Mouse (Mus musculus): ENCODE measurements at regions not wholly inside any gene's neighbourhood (a gene's known extent, or its start where the extent isn't known, plus 50 kb on each side); places are given as distances from the start of the nearest gene placed in this dataset.

GRCm38 (mm10) chr7:74908311-74908962, 353.9 kb upstream of the Slco3a1 start:
- no peak for DNase-seq
- intact Hi-C loops (cut with DNase I) = no loop called here

- DNase-seq = no peak
- intact Hi-C loops (cut with DNase I) = no loop called here
These were observed 352.8 kb upstream of the Slco3a1 start for GRCm38 (mm10) chr7:74907391-74907790.

- intact Hi-C loops (cut with DNase I) = no loop called here
- DNase-seq = no peak
These were observed 322.9 kb upstream of the Slco3a1 start for GRCm38 (mm10) chr7:74877466-74877865.

- DNase-seq = no peak
- intact Hi-C loops (cut with DNase I) = no loop called here
These were observed 322.1 kb upstream of the Slco3a1 start for GRCm38 (mm10) chr7:74876667-74877066.

- intact Hi-C loops (cut with DNase I) = no loop called here
- no peak for DNase-seq
These were observed 315.7 kb upstream of the Slco3a1 start for GRCm38 (mm10) chr7:74870250-74870649.

- intact Hi-C loops (cut with DNase I) = loop anchor here (10.0 kb wide), 2 partner anchors 242 to 308 kb away; partner anchors contain the start of gene Slco3a1
- DNase-seq = peak; percentile 7 to 23
These were observed 308.1 kb upstream of the Slco3a1 start for GRCm38 (mm10) chr7:74862727-74863126.

GRCm38 (mm10) chr7:74844306-74844929, 289.8 kb upstream of the Slco3a1 start:
- DNase-seq = no peak
- intact Hi-C loops (cut with DNase I) = no loop called here

GRCm38 (mm10) chr7:74823286-74823685, 268.7 kb upstream of the Slco3a1 start:
- intact Hi-C loops (cut with DNase I) = no loop called here
- DNase-seq = no peak

- no peak for DNase-seq
- intact Hi-C loops (cut with DNase I) = no loop called here
These were observed 238.7 kb upstream of the Slco3a1 start for GRCm38 (mm10) chr7:74793241-74793640.

GRCm38 (mm10) chr7:74788696-74789095, 234.1 kb upstream of the Slco3a1 start:
- intact Hi-C loops (cut with DNase I) = no loop called here
- DNase-seq = no peak

GRCm38 (mm10) chr7:74771435-74772406, 217.1 kb upstream of the Slco3a1 start:
- intact Hi-C loops (cut with DNase I) = no loop called here
- DNase-seq = no peak

GRCm38 (mm10) chr7:74766550-74766949, 212.0 kb upstream of the Slco3a1 start:
- peak in 1 of 2 experiments; percentile 2 for DNase-seq
- intact Hi-C loops (cut with DNase I) = no loop called here

- DNase-seq = no peak
- intact Hi-C loops (cut with DNase I) = no loop called here
These were observed 202.9 kb upstream of the Slco3a1 start for GRCm38 (mm10) chr7:74757469-74757868.

GRCm38 (mm10) chr7:74747704-74748103, 193.1 kb upstream of the Slco3a1 start:
- intact Hi-C loops (cut with DNase I) = no loop called here

GRCm38 (mm10) chr7:74734941-74735340, 180.4 kb upstream of the Slco3a1 start:
- intact Hi-C loops (cut with DNase I) = no loop called here
- no peak for DNase-seq

More at GRCm38 (mm10) chr7:74747704-74748103, 193.1 kb upstream of the Slco3a1 start:
- no peak for DNase-seq

GRCm38 (mm10) chr7:74726324-74726991, 171.9 kb upstream of the Slco3a1 start:
- DNase-seq = no peak
- intact Hi-C loops (cut with DNase I) = no loop called here

GRCm38 (mm10) chr7:74719321-74719720, 164.7 kb upstream of the Slco3a1 start:
- intact Hi-C loops (cut with DNase I) = no loop called here

GRCm38 (mm10) chr7:74709993-74710581, 155.5 kb upstream of the Slco3a1 start:
- no peak for DNase-seq
- intact Hi-C loops (cut with DNase I) = no loop called here

More at GRCm38 (mm10) chr7:74719321-74719720, 164.7 kb upstream of the Slco3a1 start:
- no peak for DNase-seq

- intact Hi-C loops (cut with DNase I) = no loop called here
- DNase-seq = no peak
These were observed 154.4 kb upstream of the Slco3a1 start for GRCm38 (mm10) chr7:74709006-74709405.

GRCm38 (mm10) chr7:74703533-74703932, 149.0 kb upstream of the Slco3a1 start:
- intact Hi-C loops (cut with DNase I) = loop anchor here (5.0 kb wide), 1 partner anchor 331 kb away; no protein-coding TSS in a partner anchor

More at GRCm38 (mm10) chr7:74703533-74703932, 149.0 kb upstream of the Slco3a1 start:
- DNase-seq = no peak
